Mouse (Mus musculus) gastrocnemius, postnatal 25 days (tissue): Measurements from ENCODE around the gene Gpr155. TPM values are rescaled to one million over a fixed set of nuclear protein-coding genes. Genes with fewer than 3 reads are reported as not detected.

Source experiments
- DNase-seq: peaks from one replicate; pipeline ENCODE4 v3.0.0; 2022
- total RNA-seq, 2 experiments: library from RNA; stranded (reverse); gene quantifications; 1 replicate in 1 of 2; 2 replicates in 1 of 2; pipeline ENCODE4 v1.2.3; 2021

Gpr155 gene
- total RNA-seq, 2 experiments from 2014 or later = 10.0 to 12.1 TPM

DNA sequence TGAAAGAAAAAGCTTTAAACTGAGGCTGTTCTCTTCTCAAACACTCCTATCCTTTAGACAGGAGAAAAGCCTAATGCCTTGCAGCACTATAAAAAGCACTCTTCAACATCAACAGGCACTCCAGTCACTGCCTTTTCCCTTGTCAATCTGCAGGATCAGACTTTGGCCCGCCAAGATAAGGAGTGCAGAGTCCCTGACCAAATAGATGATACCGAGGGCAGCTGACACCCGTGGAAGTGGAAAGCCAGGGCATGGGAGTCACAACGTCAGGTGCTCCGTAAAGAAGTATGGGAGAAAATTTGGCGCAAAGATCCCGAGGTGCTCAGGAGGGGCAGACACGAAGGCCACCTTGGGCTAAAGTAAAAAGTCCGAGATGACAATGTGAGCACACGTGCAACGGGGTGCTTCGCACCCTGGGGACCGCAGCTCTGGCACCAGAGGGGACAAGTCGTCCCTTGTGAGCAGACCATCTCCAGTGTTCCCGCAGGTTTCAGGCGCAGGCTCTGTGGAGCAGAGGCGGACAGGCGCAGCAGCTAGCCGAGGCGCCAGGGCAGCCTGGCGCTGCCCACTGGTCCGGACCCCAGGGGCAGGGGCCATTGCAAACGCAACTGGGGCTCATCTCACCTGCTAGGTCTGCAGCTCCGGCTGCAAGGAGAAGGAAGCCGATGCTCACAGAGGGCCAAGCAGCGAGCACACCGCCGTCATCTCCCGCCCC is 574 bp downstream of the Gpr155 start:
- DNase-seq = no peak

DNA sequence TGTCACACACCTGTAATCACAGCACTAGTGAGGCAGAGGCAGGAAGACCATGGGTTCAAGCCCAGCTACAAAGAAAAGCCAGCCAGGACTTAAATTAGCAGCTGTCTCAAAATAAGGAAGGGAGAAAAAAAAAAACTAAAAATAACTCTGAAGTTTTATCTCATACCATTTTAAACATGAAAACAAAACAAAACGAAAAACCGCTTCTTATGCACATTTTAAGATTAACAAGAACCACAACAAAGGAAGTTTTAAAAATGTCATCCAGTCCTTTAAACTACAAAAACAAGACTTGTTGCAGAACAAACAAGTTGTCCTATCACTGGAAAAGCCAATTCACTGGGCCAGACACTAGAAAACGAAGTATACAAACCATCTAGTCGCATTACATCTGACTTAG is 1.2 kb downstream of the Gpr155 start:
- no peak for DNase-seq

- no peak for DNase-seq
Observed at GRCm38 (mm10) chr2:73380298-73380975, 5.9 kb downstream of the Gpr155 start.

- no peak for DNase-seq
Observed at GRCm38 (mm10) chr2:73379656-73380055, 6.7 kb downstream of the Gpr155 start.

- DNase-seq = no peak
Observed at GRCm38 (mm10) chr2:73378326-73378725, 8.0 kb downstream of the Gpr155 start.

DNA sequence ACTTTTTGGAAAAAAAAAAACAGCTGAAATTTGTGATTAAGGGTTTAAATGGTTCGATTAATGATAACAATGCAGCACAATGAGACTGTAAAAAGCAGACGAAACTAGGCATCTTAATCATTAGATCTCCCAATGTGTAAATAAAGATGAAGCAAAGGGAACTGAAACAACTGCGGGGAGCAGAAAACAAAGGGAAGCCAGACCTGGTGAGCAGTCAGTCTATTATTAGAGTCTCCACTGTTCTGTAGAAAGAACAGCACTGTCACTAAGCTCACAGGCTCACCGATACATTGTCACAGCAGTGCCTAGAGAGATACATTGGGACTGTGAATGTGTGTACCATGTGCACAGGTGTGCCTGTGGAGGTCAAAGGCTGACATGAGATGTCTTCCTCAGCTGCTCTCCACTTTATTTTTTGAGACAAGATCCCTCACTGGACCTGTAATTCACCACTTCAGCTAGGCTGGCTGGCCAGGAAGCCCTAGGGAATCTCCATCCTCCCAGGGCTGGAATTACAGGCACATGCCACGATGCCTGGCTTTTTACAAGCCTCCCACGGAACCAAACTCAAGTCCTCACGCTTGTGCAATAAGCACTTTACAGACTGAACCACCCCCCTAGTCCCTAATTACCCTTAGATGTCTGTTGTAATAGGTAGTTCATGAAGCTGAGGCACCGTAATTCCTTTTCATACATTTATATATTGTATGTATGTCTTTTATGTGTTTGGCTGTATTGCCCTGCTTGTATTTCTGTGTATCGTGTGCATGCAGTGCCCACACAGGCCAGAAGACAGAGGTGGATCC is 14.6 kb downstream of the Gpr155 start:
- no peak for DNase-seq

DNA sequence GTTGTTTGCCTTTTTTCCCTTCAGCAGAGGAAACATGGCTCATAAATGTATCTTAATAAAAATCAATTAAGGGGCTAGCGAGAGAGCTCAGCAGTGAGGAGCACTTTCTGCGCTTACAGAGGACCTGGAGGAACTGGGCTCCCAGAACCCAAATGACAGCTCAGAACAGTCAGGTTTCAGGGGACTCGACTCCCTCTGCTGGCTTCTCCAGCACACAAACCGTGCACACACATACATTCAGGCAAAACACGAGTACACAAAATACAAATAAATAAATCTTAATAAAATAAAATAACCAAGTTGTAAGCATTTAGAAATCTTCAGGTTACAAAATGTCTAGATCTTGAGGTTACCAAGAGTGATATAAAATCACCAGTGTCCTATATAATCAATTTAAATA is 22.9 kb downstream of the Gpr155 start:
- no peak for DNase-seq

- DNase-seq = no peak
Observed at GRCm38 (mm10) chr2:73360536-73360935, 25.8 kb downstream of the Gpr155 start.

- DNase-seq = no peak
Observed at GRCm38 (mm10) chr2:73359941-73360340, 26.4 kb downstream of the Gpr155 start.

DNA sequence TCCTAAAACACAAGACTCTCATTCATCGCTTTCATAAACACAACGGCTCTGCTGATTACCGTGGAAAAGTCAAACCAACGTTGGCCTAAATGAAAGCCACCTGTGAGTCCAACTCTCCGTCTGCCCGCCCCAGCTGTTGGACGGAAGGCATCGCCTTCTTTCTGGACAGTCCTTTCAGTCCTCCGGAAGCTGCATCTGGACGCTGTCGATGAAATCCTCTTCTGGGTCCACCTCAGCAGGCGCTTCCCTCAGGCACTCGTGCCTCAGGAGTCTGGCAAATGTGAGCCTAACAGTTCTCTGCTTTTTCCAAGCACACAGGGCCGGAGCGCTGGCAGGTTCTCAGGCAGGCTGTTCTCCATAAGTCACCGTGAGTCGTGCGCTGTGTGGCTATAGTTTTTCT is 29.4 kb downstream of the Gpr155 start:
- DNase-seq = no peak

DNA sequence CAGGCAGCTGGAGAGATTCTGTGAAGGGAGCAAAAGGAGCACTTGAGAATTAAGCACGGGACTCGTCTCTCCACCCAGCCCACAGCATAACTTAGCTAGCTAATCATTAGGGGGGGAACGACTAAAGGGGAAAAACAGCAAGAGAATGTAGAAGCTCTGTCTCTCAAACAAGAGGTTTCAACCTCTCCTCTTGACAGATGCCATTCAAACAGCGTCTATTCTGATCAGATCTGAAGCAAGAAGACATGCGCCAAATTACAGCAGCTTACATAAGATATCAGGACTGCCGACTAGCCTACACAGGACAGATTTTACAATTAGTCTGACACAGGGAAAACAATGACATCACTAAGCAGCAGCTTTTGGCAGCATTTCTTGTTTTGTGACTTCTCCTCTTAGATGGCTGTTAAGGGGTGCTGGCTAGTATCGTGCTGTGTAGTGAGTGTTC is 34.4 kb downstream of the Gpr155 start:
- no peak for DNase-seq

DNA sequence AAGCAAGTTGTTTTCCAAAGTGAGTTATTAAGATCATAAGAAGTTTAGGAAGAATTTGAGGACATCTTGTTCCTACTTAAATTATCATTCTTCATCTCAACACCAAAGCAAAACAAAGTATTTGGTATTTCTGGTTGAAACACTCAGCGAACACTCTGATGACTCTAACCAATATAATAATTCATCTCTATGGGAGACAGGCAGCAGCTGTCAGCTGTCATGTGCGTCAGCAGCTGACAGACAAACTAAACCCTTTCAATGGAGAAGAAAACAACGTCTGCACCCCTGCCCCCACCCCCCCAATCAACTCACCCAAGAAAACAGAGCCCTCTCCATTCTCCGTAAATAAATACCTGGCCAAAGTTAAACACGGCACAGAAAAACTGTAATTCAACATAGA is 34.9 kb downstream of the Gpr155 start:
- no peak for DNase-seq

DNA sequence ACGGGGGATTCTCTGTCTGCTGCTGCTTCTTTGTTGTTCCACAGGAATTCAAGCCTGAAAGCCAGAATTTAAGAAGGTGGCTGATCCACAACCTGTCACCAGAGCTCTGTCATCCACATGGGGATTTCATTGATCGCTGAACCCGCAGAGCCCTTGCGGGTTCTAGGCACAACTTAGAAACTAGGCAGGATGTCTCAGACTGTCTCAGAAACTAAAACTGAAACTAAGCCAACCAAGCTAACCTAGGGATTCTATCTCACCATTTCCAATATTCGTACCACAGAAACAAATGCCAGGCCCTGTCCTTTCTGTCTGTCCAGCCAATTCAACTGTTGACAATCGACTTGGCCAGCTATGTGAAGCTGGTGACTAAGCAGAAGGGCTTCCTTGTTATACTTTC is 38.2 kb downstream of the Gpr155 start:
- DNase-seq = no peak

- DNase-seq = no peak
Observed at GRCm38 (mm10) chr2:73347766-73348165, 38.6 kb downstream of the Gpr155 start.

DNA sequence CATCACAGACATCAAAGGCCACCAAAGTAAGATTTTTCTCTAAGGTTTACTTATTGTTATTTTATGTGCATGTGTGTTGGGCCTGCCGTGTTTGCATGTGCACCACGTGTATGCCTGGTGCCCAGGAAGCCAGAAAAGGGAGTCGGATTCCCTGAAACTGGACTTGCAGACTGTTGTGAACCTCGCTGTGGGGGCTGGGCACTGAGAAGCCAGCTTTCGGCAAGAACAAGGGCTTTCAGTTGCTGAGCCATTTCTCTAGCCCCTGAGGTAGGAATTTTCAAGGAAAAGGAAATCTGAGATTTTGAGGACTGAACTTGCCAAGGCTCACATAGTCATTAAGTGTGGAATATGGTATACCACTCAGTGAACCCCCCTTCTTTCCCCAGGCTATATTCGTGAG is 39.2 kb downstream of the Gpr155 start:
- no peak for DNase-seq

DNA sequence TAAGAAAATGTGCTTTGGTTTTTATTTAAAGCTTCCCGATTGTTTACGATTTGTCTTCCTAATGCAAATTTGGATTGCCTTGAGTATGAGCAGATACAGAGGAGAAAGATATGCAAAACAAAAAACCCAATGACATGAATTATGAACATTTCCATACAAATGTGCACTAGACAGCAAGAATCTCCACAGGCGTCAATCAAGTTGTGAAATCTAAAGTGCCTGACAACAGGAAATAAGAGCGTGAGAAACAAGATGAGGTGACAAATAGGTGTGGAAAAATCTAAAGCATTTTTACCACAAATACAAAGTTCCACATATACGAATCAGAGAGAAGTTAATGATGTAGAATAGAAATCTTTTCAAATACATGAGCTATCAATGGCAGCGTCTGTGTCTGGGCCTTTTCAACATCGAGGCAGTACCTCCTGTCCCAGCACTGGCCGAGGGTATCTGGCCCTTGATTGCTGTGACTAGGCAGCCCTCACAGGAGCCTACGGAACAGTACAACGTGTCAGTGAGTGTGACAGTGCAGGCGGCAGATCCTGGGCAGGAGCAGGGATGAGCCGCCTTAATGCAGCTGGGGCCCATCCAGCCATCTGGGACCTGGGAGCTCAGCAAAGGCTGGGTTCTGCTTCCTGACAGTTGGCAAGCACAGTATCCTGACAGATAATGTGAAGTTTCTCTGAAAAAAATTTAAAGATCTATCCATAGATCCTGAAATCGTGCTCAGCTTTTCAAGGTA is 39.9 kb downstream of the Gpr155 start:
- no peak for DNase-seq

GRCm38 (mm10) chr2:73345204-73345603 is 41.2 kb downstream of the Gpr155 start:
- DNase-seq = no peak

- DNase-seq = no peak
Observed at GRCm38 (mm10) chr2:73343701-73344100, 42.7 kb downstream of the Gpr155 start.

GRCm38 (mm10) chr2:73338415-73338814 is 48.0 kb downstream of the Gpr155 start:
- DNase-seq = no peak

- no peak for DNase-seq
Observed at GRCm38 (mm10) chr2:73335949-73336348, 50.4 kb downstream of the Gpr155 start.

DNA sequence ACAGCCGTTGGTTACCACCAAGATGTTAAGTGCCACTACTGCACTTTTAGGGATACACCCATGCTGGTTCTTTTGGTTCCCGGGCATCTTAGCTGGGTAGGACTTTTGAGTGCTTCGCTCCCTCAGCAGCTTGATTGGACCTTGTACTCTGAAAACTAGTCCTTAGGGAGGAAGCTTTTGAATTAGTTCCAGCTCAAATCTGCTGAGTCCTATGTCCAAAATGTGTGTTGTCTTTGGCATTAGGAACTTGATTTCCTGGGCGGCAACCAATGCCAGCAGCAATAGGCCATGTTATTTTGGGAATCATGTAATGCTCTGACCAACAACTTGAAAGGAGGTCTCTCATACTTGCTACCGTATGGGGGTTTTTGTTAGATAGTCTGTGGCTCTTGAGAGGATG is 60.5 kb downstream of the Gpr155 start:
- no peak for DNase-seq

DNA sequence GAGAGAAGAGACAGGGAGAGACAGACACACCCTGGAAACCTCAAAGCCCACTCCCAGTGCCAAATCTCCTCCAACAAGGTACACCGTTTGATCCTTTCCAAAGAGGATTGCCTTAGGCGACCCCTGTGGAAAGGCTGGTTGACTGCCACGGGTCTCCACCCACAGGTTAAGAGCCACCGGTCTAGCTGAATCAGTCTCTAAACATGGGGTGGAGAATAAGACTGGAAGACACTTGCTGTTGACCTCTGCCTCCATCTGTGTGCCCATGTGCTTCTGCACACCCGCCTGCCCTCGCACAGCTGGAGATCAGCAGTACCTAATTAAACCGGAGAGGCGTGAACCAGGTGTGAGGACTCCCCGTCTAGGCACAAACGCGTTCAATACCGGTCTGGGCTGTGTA is 63.4 kb downstream of the Gpr155 start:
- DNase-seq = no peak
